In genomic region chr8:105170381-105171115, GRCm38 (mm10) we compare ENCODE assay signal across 8 mouse cellular contexts. TPM values are rescaled to one million over a fixed set of nuclear protein-coding genes. Genes with fewer than 3 reads are reported as not detected.
A peak's percentile ranks its signal among the peaks of the same experiment; 100 is the strongest.
DNase-seq lines count a peak whose midpoint lies in the region; ATAC-seq and TF ChIP-seq lines count a peak whose summit lies in the region.

Gene Cbfb (plus strand): TSS chr8:105170674.

- peak; percentile 99 for DNase-seq in MEL (ENCODE audit: low read depth, low spot score)
- peak; percentile 89 to 91 for DNase-seq in cerebellum, adult 2 months
- DNase-seq in forebrain, postnatal 0 days = peak; percentile 95
- peak; percentile 97 for DNase-seq in heart, postnatal 4 days
- peak; percentile 89 to 91 for DNase-seq in layer of hippocampus, adult 8-10 months (ENCODE audit: low spot score in 2 of 2)
- peak; percentile 98 for DNase-seq in lung, embryonic 14.5 days
- peak; percentile 98 for DNase-seq in testis, postnatal 14 days (ENCODE audit: low spot score)

- under 1% methylated on average over 62 of the region's 86 CpGs for WGBS in cerebellum, adult 2 months
- under 1% methylated on average over 60 of the region's 86 CpGs for WGBS in forebrain, postnatal 0 days
- under 1% methylated on average over 71 of the region's 86 CpGs for WGBS in lung, embryonic 14.5 days

- peak within 1 kb of the TSS; percentile 99 for H3K9ac ChIP-seq in MEL (ENCODE audit: control insufficient read depth, low read depth, low read length, poor library complexity, severe bottlenecking)
- H3K9ac ChIP-seq in forebrain, postnatal 0 days = peak within 1 kb of the TSS; percentile 77
- H3K9ac ChIP-seq in lung, embryonic 14.5 days = peak within 1 kb of the TSS; percentile 97

- peak within 1 kb of the TSS; percentile 79 to 89 for H3K4me3 ChIP-seq in MEL (ENCODE audit: control insufficient read depth in 1 of 2, insufficient read depth in 1 of 2, low read depth in 2 of 2, low read length in 2 of 2)
- H3K4me3 ChIP-seq in cerebellum, adult 2 months (replicated peaks; ENCODE audit: insufficient read depth, low read depth, low read length) = peak within 1 kb of the TSS; percentile 88
- H3K4me3 ChIP-seq in forebrain, postnatal 0 days (ENCODE audit: low read depth, low read length) = peak within 1 kb of the TSS; percentile 97
- H3K4me3 ChIP-seq in lung, embryonic 14.5 days (ENCODE audit: low read depth, low read length) = peak within 1 kb of the TSS; percentile 86

- peak in 1 of 2 experiments; percentile 11; a peak in 1 of 4 replicates for TF ChIP-seq EP300 in MEL (IDR thresholded peaks at IDR 0.05; ENCODE audit: low read depth in 1 of 2, low read length in 2 of 2)

- H3K79me2 ChIP-seq in MEL (ENCODE audit: control insufficient read depth, insufficient read depth, low read length, poor library complexity) = peaks cover 29% of the 10 kb centered on the region

- peak; percentile 94 for ATAC-seq in forebrain, postnatal 0 days
- ATAC-seq in lung, embryonic 14.5 days (ENCODE audit: insufficient read depth) = peak; percentile 95
- peak; percentile 84 for ATAC-seq in neutrophil, adult 5-6 weeks (ENCODE audit: extremely low read depth, insufficient number of reproducible peaks, low FRiP score, poor library complexity, severe bottlenecking)

- peak in 1 of 2 experiments; percentile 37; a peak in 1 of 4 replicates for TF ChIP-seq POLR2A in MEL (IDR thresholded peaks at IDR 0.05; ENCODE audit: control insufficient read depth in 1 of 2, insufficient read depth in 1 of 2, low read depth in 1 of 2, low read length in 2 of 2, poor library complexity in 1 of 2)
- TF ChIP-seq POLR2A in cerebellum, adult 2 months (IDR thresholded peaks at IDR 0.05; ENCODE audit: borderline replicate concordance, insufficient read depth, low read length) = peak; percentile 21; the same call in 1 of the 2 replicates

- TF ChIP-seq CTCF in MEL (IDR thresholded peaks at IDR 0.05 in 2 of 3, conservative IDR thresholded peaks at IDR 0.05 in 1 of 3; ENCODE audit: control insufficient read depth in 1 of 3, insufficient read depth in 1 of 3, low read depth in 2 of 3, low read length in 3 of 3, poor library complexity in 1 of 3, severe bottlenecking in 1 of 3) = no peak
- no peak for TF ChIP-seq CTCF in cerebellum, adult 2 months (IDR thresholded peaks at IDR 0.05; ENCODE audit: borderline replicate concordance, insufficient read depth, low read depth, low read length)
- TF ChIP-seq CTCF in forebrain, postnatal 0 days (IDR thresholded peaks at IDR 0.05; ENCODE audit: low read depth) = no peak
- TF ChIP-seq CTCF in lung, embryonic 14.5 days (IDR thresholded peaks at IDR 0.05; ENCODE audit: low read depth) = no peak

- H3K4me1 ChIP-seq in MEL (ENCODE audit: control insufficient read depth in 1 of 2, insufficient read depth in 2 of 2, low read length in 2 of 2) = peaks cover 4 to 17% of the 10 kb centered on the region in 2 experiments
- no peaks in the 10 kb centered on the region for H3K4me1 ChIP-seq in cerebellum, adult 2 months (ENCODE audit: control insufficient read depth, insufficient read depth, low read length)
- H3K4me1 ChIP-seq in forebrain, postnatal 0 days (ENCODE audit: insufficient read depth) = no peaks in the 10 kb centered on the region
- peaks cover 6% of the 10 kb centered on the region; the same call in 1 of the 2 replicates for H3K4me1 ChIP-seq in lung, embryonic 14.5 days (ENCODE audit: insufficient read depth)

- peak within 1 kb of the TSS; percentile 90 for H3K27ac ChIP-seq in MEL (ENCODE audit: control insufficient read depth, low read depth, low read length)
- H3K27ac ChIP-seq in cerebellum, adult 2 months (ENCODE audit: insufficient read depth, low read length) = peak within 1 kb of the TSS; percentile 24; the same call in 1 of the 2 replicates
- H3K27ac ChIP-seq in forebrain, postnatal 0 days (ENCODE audit: low read depth, low read length) = peak within 1 kb of the TSS; percentile 88
- peak within 1 kb of the TSS; percentile 99 for H3K27ac ChIP-seq in lung, embryonic 14.5 days (ENCODE audit: low read depth)

- H3K9me3 ChIP-seq in MEL (replicated peaks; ENCODE audit: insufficient read depth, low read length) = no peaks in the 10 kb centered on the region
- H3K9me3 ChIP-seq in forebrain, postnatal 0 days (ENCODE audit: low read length) = no peaks in the 10 kb centered on the region
- H3K9me3 ChIP-seq in lung, embryonic 14.5 days (ENCODE audit: low read depth, low read length) = no peaks in the 10 kb centered on the region

- TF ChIP-seq RAD21 in MEL (IDR thresholded peaks at IDR 0.05; ENCODE audit: low read depth, low read length) = no peak

- H3K4me2 ChIP-seq in forebrain, postnatal 0 days (ENCODE audit: low read depth) = peak within 1 kb of the TSS; percentile 74
- H3K4me2 ChIP-seq in lung, embryonic 14.5 days = peak within 1 kb of the TSS; percentile 69

- peaks cover 0 to 18% of the 10 kb centered on the region in 2 experiments; a peak in 3 of 4 replicates for H3K36me3 ChIP-seq in MEL (ENCODE audit: control insufficient read depth in 1 of 2, insufficient read depth in 2 of 2, low read length in 2 of 2)
- H3K36me3 ChIP-seq in forebrain, postnatal 0 days (ENCODE audit: insufficient read depth) = no peaks in the 10 kb centered on the region
- peaks cover 16% of the 10 kb centered on the region; the same call in 1 of the 2 replicates for H3K36me3 ChIP-seq in lung, embryonic 14.5 days (ENCODE audit: insufficient read depth)

- no peaks in the 10 kb centered on the region for H3K27me3 ChIP-seq in MEL (ENCODE audit: control insufficient read depth in 1 of 2, insufficient read depth in 2 of 2, low read length in 2 of 2)
- H3K27me3 ChIP-seq in cerebellum, adult 2 months (ENCODE audit: control insufficient read depth, insufficient read depth, low read length) = no peaks in the 10 kb centered on the region
- H3K27me3 ChIP-seq in forebrain, postnatal 0 days (ENCODE audit: insufficient read depth, low read length) = no peaks in the 10 kb centered on the region
- H3K27me3 ChIP-seq in lung, embryonic 14.5 days (ENCODE audit: insufficient read depth, low read length) = no peaks in the 10 kb centered on the region; the same call in 1 of the 2 replicates

TF ChIP-seq in MEL, 35 proteins besides CTCF, POLR2A, EP300 and RAD21 (continues in another document):
- TF ChIP-seq ZKSCAN1 (IDR thresholded peaks at IDR 0.05; ENCODE audit: low read depth, low read length) = no peak
- peak; percentile 97 for TF ChIP-seq NRF1 (IDR thresholded peaks at IDR 0.05; ENCODE audit: insufficient read depth, low read depth, low read length, poor library complexity, severe bottlenecking)
- 0 out of 2 replicates have a peak, but pooled peaks have one; percentile 50 for TF ChIP-seq UBTF (IDR thresholded peaks at IDR 0.05; ENCODE audit: borderline replicate concordance, insufficient read depth, low read depth, low read length)
- TF ChIP-seq GATA1 (IDR thresholded peaks at IDR 0.05; ENCODE audit: low read depth, low read length) = no peak
- peak; percentile 44; the same call in 1 of the 2 replicates for TF ChIP-seq MXI1 (IDR thresholded peaks at IDR 0.05; ENCODE audit: low read depth, low read length)
- TF ChIP-seq MYB (IDR thresholded peaks at IDR 0.05; ENCODE audit: low read depth, low read length) = no peak
- no peak for TF ChIP-seq POLR2AphosphoS2 (IDR thresholded peaks at IDR 0.05; ENCODE audit: low read length)
- no peak for TF ChIP-seq GABPA (IDR thresholded peaks at IDR 0.05; ENCODE audit: low read depth, low read length)
- no peak for TF ChIP-seq CHD2 (IDR thresholded peaks at IDR 0.05; ENCODE audit: low read length)
- peak; percentile 49; the same call in 1 of the 2 replicates for TF ChIP-seq MAX (IDR thresholded peaks at IDR 0.05; ENCODE audit: low read length)
- no peak for TF ChIP-seq MYC (IDR thresholded peaks at IDR 0.05; ENCODE audit: low read depth, low read length)
- no peak for TF ChIP-seq MEF2A (IDR thresholded peaks at IDR 0.05; ENCODE audit: extremely low read depth, insufficient replicate concordance, low read depth, low read length, poor library complexity, severe bottlenecking)
- peak; percentile 49; the same call in 1 of the 2 replicates for TF ChIP-seq ELF1 (IDR thresholded peaks at IDR 0.05; ENCODE audit: low read depth, low read length)
- no peak for TF ChIP-seq SMC3 (IDR thresholded peaks at IDR 0.05; ENCODE audit: low read depth, low read length)
- TF ChIP-seq CHD1 (IDR thresholded peaks at IDR 0.05; ENCODE audit: low read depth, low read length) = 0 out of 2 replicates have a peak, but pooled peaks have one; percentile 9
- TF ChIP-seq SIN3A (IDR thresholded peaks at IDR 0.05; ENCODE audit: low read length) = peak; percentile 81
- TF ChIP-seq TBP (IDR thresholded peaks at IDR 0.05; ENCODE audit: low read depth, low read length) = 0 out of 2 replicates have a peak, but pooled peaks have one; percentile 26
- TF ChIP-seq E2F4 (IDR thresholded peaks at IDR 0.05; ENCODE audit: borderline replicate concordance, low read depth, low read length) = peak; percentile 54; the same call in 1 of the 2 replicates
- TF ChIP-seq JUND (IDR thresholded peaks at IDR 0.05; ENCODE audit: low read depth, low read length) = no peak
- TF ChIP-seq MAFK (IDR thresholded peaks at IDR 0.05; ENCODE audit: borderline replicate concordance, low read depth, low read length) = no peak
- TF ChIP-seq ZC3H11A (IDR thresholded peaks at IDR 0.05; ENCODE audit: low read depth, low read length) = no peak
- TF ChIP-seq NELFE (IDR thresholded peaks at IDR 0.05; ENCODE audit: low read depth, low read length) = peak; percentile 47; the same call in 1 of the 2 replicates
- 0 out of 2 replicates have a peak, but pooled peaks have one; percentile 15 for TF ChIP-seq TCF12 (IDR thresholded peaks at IDR 0.05; ENCODE audit: low read depth, low read length)
- TF ChIP-seq TAL1 (IDR thresholded peaks at IDR 0.05; ENCODE audit: low read length) = no peak
- 0 out of 2 replicates have a peak, but pooled peaks have one; percentile 43 for TF ChIP-seq ZMIZ1 (IDR thresholded peaks at IDR 0.05; ENCODE audit: low read depth, low read length)
- TF ChIP-seq BHLHE40 (IDR thresholded peaks at IDR 0.05; ENCODE audit: borderline replicate concordance, low read depth, low read length) = no peak

RNA-seq across cellular contexts. Expression of gene Cbfb, which starts in this region (rescaled TPM):
- 32.5 and 40.6 TPM in 2 replicates for total RNA-seq in MEL (2012; rRNA removed)
- polyA plus RNA-seq in MEL (2012; ENCODE audit: insufficient read depth in 1 of 2, insufficient read length in 2 of 2, low read depth in 1 of 2, low replicate concordance in 2 of 2, missing spikeins in 1 of 2) = 10 to 100 TPM in 1 of 2 experiments, not detected in 1; 37.9 TPM
- 14.5 and 15.1 TPM in 2 replicates for polyA plus RNA-seq in cerebellum, adult 2 months (2012; rRNA removed)
- 56.4 and 65.6 TPM in 2 replicates for total RNA-seq in forebrain, postnatal 0 days (2014; rRNA removed)
- polyA plus RNA-seq in forebrain, postnatal 0 days (2015; fragmentation: Nextera tagmentation; extraction: Ambion mirVana) = 23.5 and 29.9 TPM in 2 replicates
- 10 to 100 TPM; 44.7 to 46.9 TPM for total RNA-seq in heart, postnatal 4 days (2021)
- 10 to 100 TPM; 19.5 to 27.1 (median 23.1) TPM for total RNA-seq in layer of hippocampus, adult 8-10 months (2022)
- 81.4 and 85.2 TPM in 2 replicates for polyA plus RNA-seq in lung, embryonic 14.5 days (2014; fragmentation: Nextera tagmentation; extraction: Ambion mirVana)
- total RNA-seq in neutrophil, adult 5-6 weeks (2017) = 130 and 135 TPM in 2 replicates

Comparison
In these comparisons a context has a peak if more than half of its experiments do, and no peak if none do; other contexts are left out.
1. Peak in every context shown above with its lines: DNase-seq, ATAC-seq, H3K4me3 ChIP-seq and H3K27ac ChIP-seq.
2. H3K27ac ChIP-seq: peak in every context shown above with its lines; median percentile 99 in lung, embryonic 14.5 days; 90 in MEL; 88 in forebrain, postnatal 0 days; 24 in cerebellum, adult 2 months.